Mouse (Mus musculus) kidney, postnatal 36 days (tissue): Measurements from ENCODE around the gene Noxred1.
"Not testable (repeated sequence)": the region's sequence is repeated elsewhere in the genome, so short reads cannot be mapped to it uniquely, and the experiment has no call there.

Source experiments
- DNase-seq, 2 experiments: peaks; one replicate each; pipeline ENCODE4 v3.0.0; 2021 to 2022; ENCODE audit warnings: mixed read lengths in 2 of 2

Gene Noxred1

DNA sequence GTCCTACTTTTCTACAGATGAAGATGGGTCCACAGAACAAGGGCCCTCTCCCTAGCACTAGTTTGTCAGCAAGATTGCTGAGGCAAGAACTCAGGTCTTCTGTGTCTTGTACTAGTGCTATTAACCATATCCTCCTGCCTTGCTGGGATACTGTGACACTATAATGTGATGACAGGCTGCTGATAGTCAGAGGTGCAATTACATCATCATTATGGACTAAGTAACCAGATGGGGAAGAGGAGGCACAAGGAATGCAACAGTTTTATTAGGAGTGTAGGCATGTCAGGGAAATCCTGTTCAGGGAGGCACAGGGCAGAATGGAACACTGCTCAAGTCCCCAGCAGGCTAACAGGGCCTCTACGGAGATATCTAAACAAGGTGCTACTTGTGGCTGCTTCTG is at the start of gene Noxred1:
Gene Noxred1, minus strand, starts transcription at position 101 of the 400 bp plus-strand sequence.
- no peak for DNase-seq

DNA sequence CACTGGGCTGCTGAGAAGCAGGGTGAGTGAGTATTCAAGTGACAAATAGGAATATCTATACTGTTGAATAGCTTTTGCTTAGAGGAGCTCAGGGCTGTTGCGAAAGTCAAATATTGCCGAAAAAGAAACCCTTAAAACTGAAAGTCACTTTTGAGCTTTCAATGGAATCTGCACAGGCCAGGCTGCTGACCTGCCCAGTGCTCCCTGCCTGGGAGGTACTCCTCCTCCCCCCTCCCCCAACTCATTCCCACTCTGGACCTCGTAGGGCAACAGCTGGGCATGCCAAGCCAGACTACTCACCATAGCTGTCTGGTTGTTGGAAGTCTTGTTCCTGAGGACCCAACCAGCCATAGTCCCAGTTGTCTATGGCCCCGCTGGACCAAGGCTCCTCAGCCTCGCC is 46.2 kb upstream of the Noxred1 start:
- DNase-seq, result no peak

GRCm38 (mm10) chr12:87284268-87284667 is 45.7 kb upstream of the Noxred1 start:
- DNase-seq, result no peak

GRCm38 (mm10) chr12:87283706-87284105 is 45.2 kb upstream of the Noxred1 start:
- no peak for DNase-seq

- DNase-seq, result no peak
Observed at GRCm38 (mm10) chr12:87282743-87283142, 44.2 kb upstream of the Noxred1 start.

DNA sequence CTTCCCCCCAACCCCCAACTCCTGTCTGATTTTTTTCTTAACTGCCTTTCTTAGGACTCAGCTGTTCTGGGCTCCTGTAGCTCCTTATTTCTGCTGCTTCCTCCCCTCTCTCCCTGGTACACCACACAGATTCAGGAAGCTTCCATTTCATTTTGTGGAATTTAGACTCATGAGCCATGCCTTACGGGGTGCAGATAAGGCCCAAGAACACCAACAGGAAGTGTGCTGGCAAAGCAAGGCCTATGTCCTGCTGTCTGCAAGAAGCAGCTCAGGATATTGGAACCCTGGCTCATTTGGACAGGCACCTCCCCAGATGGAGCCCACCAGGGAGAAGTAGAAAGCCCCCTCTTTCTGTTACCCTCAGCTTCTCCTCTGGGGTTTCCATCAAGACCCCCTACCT is 43.2 kb upstream of the Noxred1 start:
- no peak for DNase-seq

DNA sequence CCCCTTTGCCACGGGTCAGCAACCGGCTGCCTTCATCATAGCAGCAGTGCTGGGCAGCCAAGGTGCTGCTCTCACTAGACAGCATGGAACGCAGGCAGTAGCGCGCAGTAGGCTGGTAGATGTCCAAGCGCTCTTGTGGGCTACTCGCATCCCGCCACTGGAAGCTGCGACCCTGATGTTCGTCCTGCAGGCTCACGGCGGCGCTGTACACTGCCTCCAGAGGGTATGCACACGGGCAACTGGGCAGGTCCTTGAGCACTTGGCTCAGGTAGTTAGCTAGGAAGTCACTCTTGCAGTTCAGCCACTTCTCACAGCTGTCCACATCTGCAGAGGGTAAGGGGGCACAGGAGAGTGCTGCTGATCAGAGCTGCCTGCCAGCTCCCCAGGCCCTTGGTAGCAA is 41.3 kb upstream of the Noxred1 start:
- DNase-seq, result peak; percentile 7 to 47

GRCm38 (mm10) chr12:87279350-87279749 is 40.8 kb upstream of the Noxred1 start:
- DNase-seq, result peak in 1 of 2 experiments; percentile 9

DNA sequence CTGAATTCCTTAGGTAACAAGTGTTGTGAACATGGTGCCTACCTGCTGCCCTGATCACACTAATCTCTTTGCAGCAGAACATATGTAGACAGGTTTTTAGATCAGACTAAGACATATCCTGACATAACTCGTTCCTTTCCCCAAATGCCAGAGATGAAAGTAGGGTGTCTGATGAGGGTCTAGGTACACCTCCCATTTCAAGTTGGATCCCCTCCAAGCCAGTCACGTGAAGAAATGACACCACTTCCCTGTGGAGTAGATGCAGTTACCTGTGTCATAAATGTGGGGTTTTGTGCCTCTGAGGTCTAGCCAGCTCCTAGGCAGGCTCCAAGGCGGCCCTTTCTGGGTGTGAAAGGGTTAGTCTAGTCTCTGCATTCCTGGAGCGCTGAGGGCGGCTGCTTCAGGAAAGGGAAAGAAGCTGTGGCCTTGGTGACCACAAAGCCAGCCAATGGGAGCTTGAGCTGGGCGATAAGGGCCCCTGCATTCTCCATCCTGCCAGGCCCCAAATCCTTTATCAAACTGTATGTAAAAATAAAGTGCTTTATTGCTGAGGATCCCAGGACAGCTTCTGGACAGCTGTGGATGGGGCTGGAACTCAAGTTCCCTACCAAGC is 39.7 kb upstream of the Noxred1 start:
- DNase-seq, result no peak

- DNase-seq, result not testable (repeated sequence)
Observed at GRCm38 (mm10) chr12:87277251-87277650, 38.7 kb upstream of the Noxred1 start.

DNA sequence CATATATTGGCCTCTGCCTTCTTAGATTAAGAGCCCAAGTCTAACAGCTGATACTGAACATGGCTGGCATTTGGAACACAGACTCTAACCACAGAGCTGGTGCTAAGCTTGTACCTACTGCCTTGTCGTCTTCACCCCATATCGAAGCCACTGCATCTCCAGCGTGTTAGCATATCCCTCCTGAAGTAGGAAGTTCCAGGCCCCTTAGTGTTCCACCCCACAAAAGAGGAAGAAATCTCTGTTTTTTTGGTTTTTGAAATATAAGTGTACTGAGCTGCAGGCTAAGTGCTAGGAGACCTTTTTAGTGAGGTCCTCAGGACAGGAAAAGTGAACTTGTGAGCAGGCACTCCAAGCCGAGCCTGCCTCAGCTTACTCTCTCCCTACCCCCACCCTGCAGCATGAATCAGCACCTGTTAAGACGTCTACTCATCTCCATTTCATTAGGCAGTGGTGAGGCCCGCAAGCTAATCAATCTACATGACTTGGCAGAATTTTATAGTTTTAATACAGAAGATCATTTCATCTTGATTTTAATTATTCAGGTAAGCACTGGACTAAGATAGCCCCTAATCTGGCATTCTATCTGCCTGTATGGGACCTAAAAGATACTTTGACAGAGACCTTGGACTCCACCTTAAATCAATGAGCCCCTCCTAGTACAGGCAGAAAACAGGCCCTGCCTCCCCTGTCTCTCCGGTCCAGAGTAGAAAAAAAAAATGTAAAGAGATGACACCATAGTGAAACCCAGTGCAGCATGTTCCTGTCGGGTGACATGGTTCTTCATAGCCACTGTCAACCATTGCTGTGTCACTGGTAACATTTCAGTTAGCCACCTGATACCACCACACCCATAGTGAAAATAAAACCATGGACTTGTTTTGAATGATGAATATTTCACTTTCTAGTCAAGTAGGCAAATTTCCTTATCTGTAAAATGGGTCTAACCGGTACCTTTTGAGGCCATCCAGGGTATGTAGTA is 36.6 kb upstream of the Noxred1 start:
- DNase-seq, result no peak

- DNase-seq, result peak; percentile 29 to 61
Observed at GRCm38 (mm10) chr12:87267682-87268081, 29.1 kb upstream of the Noxred1 start.

DNA sequence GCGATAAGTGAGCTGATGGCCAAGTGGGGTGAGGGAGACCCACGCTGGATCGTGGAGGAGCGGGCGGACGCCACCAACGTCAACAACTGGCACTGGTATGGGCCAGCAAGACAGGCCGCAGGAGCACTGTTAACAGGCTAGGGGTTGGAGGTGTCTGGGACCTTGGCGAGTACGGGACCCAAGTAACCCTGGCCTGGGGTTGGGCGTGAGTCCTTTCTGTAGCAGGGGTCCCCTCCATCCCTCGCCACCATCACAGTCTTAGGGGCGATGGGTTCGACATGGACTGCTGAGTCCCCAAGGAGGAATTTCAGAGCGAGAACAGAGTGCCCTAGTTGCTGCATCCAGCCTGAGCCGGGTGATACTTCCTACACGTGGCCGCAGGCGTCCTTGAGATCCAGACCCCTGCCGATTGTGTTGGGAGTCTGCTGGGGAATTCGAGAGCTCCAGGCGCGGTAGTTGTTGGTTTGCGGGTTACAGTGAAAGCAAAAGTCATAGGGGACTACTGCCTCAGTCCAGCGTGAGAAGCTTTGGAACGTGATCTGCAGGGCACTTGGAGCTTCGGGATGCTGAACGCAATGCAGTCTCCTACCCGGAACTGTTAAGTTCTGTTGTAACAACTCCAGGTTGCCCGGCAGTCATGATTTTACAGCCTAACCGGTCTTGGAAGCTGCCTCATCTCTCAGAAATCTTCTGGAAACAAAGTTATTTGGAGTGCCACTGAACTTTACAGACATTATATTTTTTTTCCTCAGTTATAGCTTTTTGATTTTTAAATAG is 28.5 kb upstream of the Noxred1 start:
- DNase-seq, result no peak

DNA sequence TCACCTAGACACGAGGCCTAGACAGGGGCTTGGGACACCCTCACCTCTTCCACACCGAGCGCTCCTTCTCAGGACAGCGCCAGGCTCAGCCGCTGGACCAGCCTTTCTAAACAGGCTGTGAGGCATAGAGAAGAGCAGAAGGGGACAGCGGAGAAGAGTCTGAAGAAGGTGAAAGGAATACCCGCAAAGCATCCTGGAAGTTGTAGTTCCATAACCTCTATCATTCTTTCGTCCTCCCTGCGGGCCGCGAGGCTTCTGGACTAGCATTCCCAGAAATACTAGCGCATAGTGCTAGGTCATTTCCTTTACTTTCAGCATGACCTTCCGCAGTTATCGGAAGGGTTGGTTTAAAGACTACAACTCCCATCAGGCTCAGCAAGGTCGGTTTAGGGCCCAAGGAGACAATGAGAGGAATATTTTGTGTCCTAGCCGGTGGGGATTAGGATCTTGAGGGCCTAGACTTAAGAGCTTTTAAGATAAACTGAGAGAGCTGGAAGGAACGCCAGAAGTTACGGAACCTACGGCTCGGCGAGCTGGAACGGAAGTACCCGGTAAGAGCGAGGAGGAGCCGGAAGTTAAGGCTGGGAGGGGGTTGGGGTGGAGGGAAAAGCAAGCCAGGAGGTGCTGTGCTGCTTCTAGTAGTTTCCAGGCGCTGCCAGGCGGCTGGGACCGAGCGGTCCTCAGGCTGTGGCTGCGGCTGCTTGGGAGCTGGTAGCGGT is 27.7 kb upstream of the Noxred1 start, which contains the start of the genes Vipas39 and Ahsa1:
Gene Vipas39, minus strand, starts transcription at position 149 of the 719 bp plus-strand sequence.
Gene Ahsa1, plus strand, starts transcription at position 372 of the 719 bp plus-strand sequence.
- peak; percentile 86 to 96 for DNase-seq

DNA sequence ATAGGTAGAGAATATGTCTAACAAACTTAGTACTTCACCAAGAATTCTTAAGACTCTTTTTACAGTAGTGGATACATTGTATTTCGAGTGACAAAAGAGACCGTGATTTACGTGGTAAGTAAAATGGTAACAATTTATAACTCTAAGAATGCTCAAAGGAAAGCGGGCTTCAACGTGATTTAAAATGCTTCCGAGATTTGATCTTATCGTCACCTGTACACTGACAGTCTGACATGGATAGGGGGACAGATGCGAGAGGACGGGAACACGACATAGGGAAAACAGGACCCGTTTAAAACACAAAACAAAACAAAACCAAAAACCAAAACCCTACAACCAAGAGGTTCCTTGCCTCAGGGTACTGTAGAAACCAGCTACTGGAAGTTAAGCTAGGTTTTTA is 26.9 kb upstream of the Noxred1 start:
- DNase-seq, result no peak

GRCm38 (mm10) chr12:87260562-87260961 is 22.0 kb upstream of the Noxred1 start:
- no peak for DNase-seq

DNA sequence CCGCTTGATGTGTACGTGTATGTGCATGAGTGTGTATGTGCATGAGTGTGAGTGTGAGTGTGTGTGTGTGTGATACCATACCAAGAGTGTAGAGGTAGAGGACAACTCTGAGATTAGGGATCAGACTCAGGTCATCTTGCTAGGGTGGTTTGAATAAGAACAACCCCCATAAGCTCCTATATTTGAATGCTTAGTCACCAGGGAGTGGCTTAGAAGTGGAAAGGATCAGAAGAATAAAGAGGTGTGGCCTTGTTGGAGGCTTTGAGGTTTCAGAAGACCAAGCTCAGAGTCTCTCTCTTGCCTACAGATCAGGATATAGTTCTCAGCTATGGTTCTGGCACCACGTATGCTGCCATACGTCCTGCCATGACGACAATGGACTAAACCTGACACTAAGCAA is 18.1 kb upstream of the Noxred1 start:
- no peak for DNase-seq

- no peak for DNase-seq
Observed at GRCm38 (mm10) chr12:87253878-87254277, 15.3 kb upstream of the Noxred1 start.

GRCm38 (mm10) chr12:87250161-87250560 is 11.6 kb upstream of the Noxred1 start:
- DNase-seq, result no peak

DNA sequence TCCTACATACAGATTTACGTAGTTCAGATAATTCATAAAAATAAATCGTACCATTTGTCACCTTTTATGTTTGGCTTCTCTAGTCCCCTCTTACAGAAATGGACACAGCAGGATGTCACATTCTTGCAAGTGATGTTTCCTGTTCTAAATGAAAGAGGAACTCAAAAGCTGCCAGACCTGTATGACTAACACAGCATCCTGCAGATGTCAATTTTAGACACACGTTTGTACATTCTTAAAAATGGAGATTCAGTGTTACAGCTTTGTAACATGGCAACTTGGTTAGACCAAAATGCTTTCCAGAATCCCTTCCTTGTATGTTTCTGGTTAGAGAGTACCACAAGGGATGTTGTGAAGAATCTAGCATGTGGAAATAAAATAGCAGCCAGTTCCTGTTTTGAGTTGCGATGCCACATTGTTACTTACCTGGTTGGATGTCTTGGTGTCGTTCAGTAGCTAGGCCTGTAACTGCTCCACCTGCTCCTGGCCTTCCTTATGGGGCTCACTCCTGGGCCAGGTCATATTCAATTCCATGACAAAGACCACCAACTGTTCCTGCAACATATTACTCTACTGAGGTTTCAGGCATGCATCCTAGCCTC is 1.5 kb downstream of the Noxred1 start:
- no peak for DNase-seq

GRCm38 (mm10) chr12:87230379-87230895 is 8.1 kb downstream of the Noxred1 start:
- DNase-seq, result no peak

GRCm38 (mm10) chr12:87229633-87230032 is 8.9 kb downstream of the Noxred1 start:
- no peak for DNase-seq
